Mouse (Mus musculus): Measurements from ENCODE around the gene Tmem151a. TPM values are rescaled to one million over a fixed set of nuclear protein-coding genes. Genes with fewer than 3 reads are reported as not detected.

Gene Tmem151a
- total RNA-seq (2014; rRNA removed) (22.6 and 37.0 TPM in 2 replicates), polyA plus RNA-seq (2015; fragmentation: Nextera tagmentation; extraction: Ambion mirVana) (40.6 and 46.2 TPM in 2 replicates)

DNA sequence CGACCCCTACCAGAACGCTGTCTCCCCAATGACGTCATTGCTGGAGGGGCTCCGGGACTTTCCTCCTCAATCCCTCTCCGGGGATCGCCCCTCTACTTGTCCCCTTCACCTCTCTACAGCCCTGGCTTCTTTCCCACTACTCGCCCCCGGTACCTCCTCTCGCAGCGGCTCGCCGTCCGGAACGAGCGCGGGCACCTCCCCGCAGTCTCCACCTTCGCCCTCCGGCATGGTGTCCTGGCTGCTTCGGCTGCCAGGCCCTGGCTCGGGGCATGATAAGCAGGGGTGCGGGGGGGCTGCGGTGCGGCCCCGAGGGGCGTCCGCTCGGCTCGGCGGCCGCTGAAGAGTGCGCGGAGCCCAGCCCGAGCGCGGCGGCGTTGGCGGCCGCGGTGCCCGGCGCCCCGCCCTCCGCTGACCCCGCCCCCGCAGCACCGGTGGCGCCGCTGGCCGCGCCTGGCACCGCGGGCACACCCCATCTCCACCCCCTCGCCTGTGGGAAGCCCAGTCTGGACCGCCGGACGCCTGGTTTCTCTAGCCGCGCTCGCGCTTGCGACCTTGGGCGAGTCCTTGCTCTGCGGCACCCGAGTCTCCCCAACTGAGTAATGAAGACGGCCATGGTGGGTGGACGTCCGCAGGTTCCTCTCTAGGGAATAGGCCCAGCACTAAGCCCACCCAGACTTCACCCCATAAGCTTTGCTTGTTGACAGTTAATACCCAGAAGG is at the start of gene Tmem151a:
Gene Tmem151a, minus strand, starts transcription at position 387 of the 719 bp plus-strand sequence.
- H3K4me3 ChIP-seq (ENCODE audit: low read depth, low read length) = peak within 1 kb of the TSS; percentile 72
- peak within 1 kb of the TSS; percentile 87 for H3K4me2 ChIP-seq (ENCODE audit: low read depth)
- under 1% methylated on average over 53 of the region's 69 CpGs for WGBS
- H3K9me3 ChIP-seq (ENCODE audit: low read length) = no peaks in the 10 kb centered on the region
- H3K9ac ChIP-seq = peak within 1 kb of the TSS; percentile 83
- no peak for DNase-seq
- peaks cover 10% of the 10 kb centered on the region for H3K4me1 ChIP-seq (ENCODE audit: insufficient read depth)
- peaks cover 22% of the 10 kb centered on the region for H3K27me3 ChIP-seq (ENCODE audit: insufficient read depth, low read length)
- 0 out of 2 replicates have a peak, but pooled peaks cover 19% of the 10 kb centered on the region for H3K36me3 ChIP-seq (ENCODE audit: insufficient read depth)
- no peak for TF ChIP-seq CTCF (IDR thresholded peaks at IDR 0.05; ENCODE audit: low read depth)
- peak within 1 kb of the TSS; percentile 62 for H3K27ac ChIP-seq (ENCODE audit: low read depth, low read length)
- ATAC-seq = no peak

DNA sequence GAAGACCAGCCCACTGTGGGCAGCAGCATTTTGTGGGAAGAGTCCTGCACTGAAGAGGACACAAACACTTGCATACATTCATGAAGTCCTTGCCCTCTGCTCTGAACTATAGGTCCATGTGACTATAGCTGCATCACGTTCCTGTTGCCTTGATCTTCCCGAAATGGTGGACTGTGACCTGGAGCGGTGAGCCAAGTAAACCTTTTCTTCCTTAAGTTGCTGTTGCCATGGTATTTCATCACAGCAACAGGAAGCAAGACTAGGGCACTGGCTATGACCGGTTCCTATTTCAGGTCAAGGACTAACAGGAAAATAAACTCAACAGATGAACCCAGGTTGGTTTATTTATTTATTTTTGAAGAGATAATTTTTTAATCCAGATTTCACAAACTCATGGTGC is 45.9 kb upstream of the Tmem151a start:
- no peak for ATAC-seq
- 72% methylated on average over 4 of the region's 4 CpGs for WGBS
- no peak for TF ChIP-seq CTCF (IDR thresholded peaks at IDR 0.05; ENCODE audit: low read depth)

DNA sequence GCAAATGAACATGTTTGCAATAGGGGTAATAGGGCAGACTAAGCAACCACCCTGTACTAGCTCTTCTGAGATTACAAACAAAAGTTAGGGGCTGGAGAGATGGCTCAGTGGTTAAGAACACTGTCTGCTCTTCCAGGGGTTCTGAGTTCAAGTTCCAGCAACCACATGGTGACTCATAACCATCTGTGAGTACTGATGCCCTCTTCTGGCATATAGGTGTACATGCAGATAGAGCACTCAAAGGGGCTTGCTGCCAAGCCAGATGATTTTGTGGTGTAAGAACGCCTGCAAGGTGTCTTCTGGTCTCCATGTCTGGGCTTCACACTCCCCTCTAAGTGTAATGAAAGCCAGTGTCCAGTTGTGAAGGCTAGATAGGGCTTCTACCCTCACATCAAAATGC is 44.4 kb upstream of the Tmem151a start:
- H3K27me3 ChIP-seq (ENCODE audit: insufficient read depth, low read length) = no peaks in the 10 kb centered on the region
- H3K4me2 ChIP-seq (ENCODE audit: low read depth) = no peak overlapping the region
- 40% methylated on average over 1 of the region's 1 CpGs for WGBS
- H3K9ac ChIP-seq = no peak overlapping the region
- H3K36me3 ChIP-seq (ENCODE audit: insufficient read depth) = peaks cover 19% of the 10 kb centered on the region
- no peaks in the 10 kb centered on the region for H3K4me1 ChIP-seq (ENCODE audit: insufficient read depth)
- ATAC-seq = no peak
- no peak overlapping the region for H3K4me3 ChIP-seq (ENCODE audit: low read depth, low read length)
- DNase-seq = no peak
- no peaks in the 10 kb centered on the region for H3K9me3 ChIP-seq (ENCODE audit: low read length)
- peak; percentile 60 for TF ChIP-seq CTCF (IDR thresholded peaks at IDR 0.05; ENCODE audit: low read depth)
- no peak overlapping the region for H3K27ac ChIP-seq (ENCODE audit: low read depth, low read length)

More for the DNA sequence above, 45.9 kb upstream of the Tmem151a start:
- Histone ChIP-seq H3K4me1 (ENCODE audit: insufficient read depth) (no peaks in the 10 kb centered on the region), H3K9me3 (ENCODE audit: low read length) (no peaks in the 10 kb centered on the region), H3K27ac (ENCODE audit: low read depth, low read length) (no peak overlapping the region), H3K9ac (no peak overlapping the region), H3K27me3 (ENCODE audit: insufficient read depth, low read length) (no peaks in the 10 kb centered on the region), H3K4me2 (ENCODE audit: low read depth) (no peak overlapping the region), H3K4me3 (ENCODE audit: low read depth, low read length) (no peak overlapping the region), H3K36me3 (ENCODE audit: insufficient read depth) (peaks cover 29% of the 10 kb centered on the region)
- no peak for DNase-seq

DNA sequence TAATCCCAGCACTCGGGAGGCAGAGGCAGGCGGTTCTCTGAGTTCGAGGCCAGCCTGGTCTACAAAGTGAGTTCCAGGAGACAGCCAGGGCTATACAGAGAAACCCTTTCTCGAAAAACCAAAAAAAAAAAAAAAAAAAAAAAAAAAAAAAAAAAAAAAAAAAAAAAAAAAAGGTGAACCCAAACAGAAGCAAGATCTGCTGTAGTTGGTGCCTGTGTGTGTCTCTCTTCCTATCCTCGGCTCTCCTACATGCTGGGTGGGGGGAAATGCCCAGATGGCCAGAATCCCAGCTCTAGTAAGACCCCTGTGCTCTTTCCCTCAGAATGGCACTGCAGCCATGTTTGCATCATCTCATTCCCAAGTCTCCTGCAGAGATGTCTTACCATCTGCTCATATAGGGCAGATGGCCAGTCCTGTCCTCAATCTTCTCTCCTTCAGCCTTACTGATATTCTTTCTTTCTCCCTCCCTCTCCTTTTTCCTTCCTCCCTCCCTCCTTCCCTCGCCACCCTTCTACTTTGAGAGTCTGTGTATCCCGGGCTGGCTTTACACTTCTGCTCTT is 38.8 kb upstream of the Tmem151a start:
- no peak for TF ChIP-seq CTCF (IDR thresholded peaks at IDR 0.05; ENCODE audit: low read depth)
- Histone ChIP-seq H3K36me3 (ENCODE audit: insufficient read depth) (no peaks in the 10 kb centered on the region), H3K9me3 (ENCODE audit: low read length) (no peaks in the 10 kb centered on the region), H3K27me3 (ENCODE audit: insufficient read depth, low read length) (no peaks in the 10 kb centered on the region), H3K4me2 (ENCODE audit: low read depth) (no peak overlapping the region), H3K27ac (ENCODE audit: low read depth, low read length) (no peak overlapping the region), H3K4me3 (ENCODE audit: low read depth, low read length) (no peak overlapping the region), H3K9ac (no peak overlapping the region), H3K4me1 (ENCODE audit: insufficient read depth) (no peaks in the 10 kb centered on the region)
- DNase-seq (no peak), ATAC-seq (peak; percentile 32; the same call in 1 of the 2 replicates)
- 69% methylated on average over 7 of the region's 7 CpGs for WGBS

DNA sequence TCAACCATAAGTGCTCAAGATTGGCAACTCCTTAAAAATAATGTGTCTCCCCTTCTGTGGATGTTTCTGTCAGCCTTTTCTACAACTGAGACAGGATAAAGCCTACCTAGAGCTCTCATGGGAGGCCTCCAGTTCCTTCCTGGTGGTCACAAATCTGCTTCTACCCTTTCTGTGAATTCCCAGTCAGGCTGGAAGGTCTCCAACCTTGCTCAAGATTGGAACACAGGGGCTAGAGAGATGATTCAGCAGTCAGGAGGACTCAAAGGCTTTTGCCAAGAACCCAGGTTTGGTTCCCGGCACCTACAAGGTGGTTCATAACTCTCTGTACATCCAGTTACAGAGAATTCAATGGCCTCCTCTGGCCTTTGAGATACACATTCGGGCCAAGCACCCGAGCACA is 37.9 kb upstream of the Tmem151a start:
- H3K27me3 ChIP-seq (ENCODE audit: insufficient read depth, low read length) = no peaks in the 10 kb centered on the region
- H3K27ac ChIP-seq (ENCODE audit: low read depth, low read length) = no peak overlapping the region
- no peaks in the 10 kb centered on the region; the same call in 1 of the 2 replicates for H3K4me1 ChIP-seq (ENCODE audit: insufficient read depth)
- no peak for TF ChIP-seq CTCF (IDR thresholded peaks at IDR 0.05; ENCODE audit: low read depth)
- WGBS = 82% methylated on average over 3 of the region's 3 CpGs
- H3K4me2 ChIP-seq (ENCODE audit: low read depth) = no peak overlapping the region
- H3K9ac ChIP-seq = no peak overlapping the region
- no peaks in the 10 kb centered on the region for H3K36me3 ChIP-seq (ENCODE audit: insufficient read depth)
- DNase-seq (no peak), ATAC-seq (no peak)
- H3K9me3 ChIP-seq (ENCODE audit: low read length) = no peaks in the 10 kb centered on the region
- H3K4me3 ChIP-seq (ENCODE audit: low read depth, low read length) = no peak overlapping the region

DNA sequence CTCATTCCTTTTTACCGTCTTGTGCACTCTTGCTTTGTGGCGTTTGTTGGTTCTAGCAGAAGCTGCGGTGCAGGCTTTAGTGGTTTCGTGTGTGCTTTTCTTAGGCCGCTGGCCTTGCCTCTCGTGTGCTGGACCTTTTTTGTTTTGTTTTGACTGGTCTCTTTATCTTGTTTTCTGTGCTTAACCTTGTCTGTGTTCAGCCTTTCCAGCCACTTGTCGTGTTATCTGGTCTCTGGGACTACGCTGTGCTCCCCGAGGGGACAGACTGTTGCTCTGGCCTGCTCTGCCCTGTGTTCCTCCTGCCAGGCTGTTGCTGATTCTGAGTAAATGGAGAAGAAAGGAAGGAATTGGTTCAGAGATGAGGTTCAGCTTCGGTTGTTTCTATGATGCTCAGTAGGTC is 37.2 kb upstream of the Tmem151a start:
- no peaks in the 10 kb centered on the region for H3K36me3 ChIP-seq (ENCODE audit: insufficient read depth)
- no peak overlapping the region for H3K27ac ChIP-seq (ENCODE audit: low read depth, low read length)
- H3K9ac ChIP-seq = no peak overlapping the region
- no peak for TF ChIP-seq CTCF (IDR thresholded peaks at IDR 0.05; ENCODE audit: low read depth)
- no peak overlapping the region for H3K4me3 ChIP-seq (ENCODE audit: low read depth, low read length)
- no peaks in the 10 kb centered on the region; the same call in 1 of the 2 replicates for H3K4me1 ChIP-seq (ENCODE audit: insufficient read depth)
- ATAC-seq (no peak), DNase-seq (no peak)
- H3K27me3 ChIP-seq (ENCODE audit: insufficient read depth, low read length) = no peaks in the 10 kb centered on the region
- no peaks in the 10 kb centered on the region for H3K9me3 ChIP-seq (ENCODE audit: low read length)
- 65% methylated on average over 10 of the region's 10 CpGs for WGBS
- no peak overlapping the region for H3K4me2 ChIP-seq (ENCODE audit: low read depth)

DNA sequence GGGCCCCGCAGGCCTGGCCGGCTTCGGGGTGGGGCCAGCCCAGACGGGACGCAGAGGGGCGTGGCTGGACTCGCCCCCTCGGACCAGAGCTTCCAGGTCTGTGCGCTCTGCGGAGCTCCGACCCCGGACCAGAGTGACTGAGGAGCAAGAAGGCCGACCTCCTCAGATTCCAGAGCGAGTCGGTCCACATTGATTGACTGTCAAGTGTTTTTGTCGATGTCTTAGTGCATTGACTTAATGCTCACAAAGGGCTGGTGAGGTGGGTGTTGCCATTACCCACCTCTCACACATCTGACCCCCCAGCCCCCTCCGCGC is 33.0 kb upstream of the Tmem151a start, which contains the start of gene Klc2:
Gene Klc2, minus strand, starts transcription at position 177 of the 315 bp plus-strand sequence.
- ATAC-seq = no peak
- WGBS = 2% methylated on average over 18 of the region's 18 CpGs

More for the DNA sequence above, 33.0 kb upstream of the Tmem151a start, which contains the start of gene Klc2:
- Histone ChIP-seq H3K9ac (peak within 1 kb of the TSS; percentile 88), H3K9me3 (ENCODE audit: low read length) (no peaks in the 10 kb centered on the region), H3K4me2 (ENCODE audit: low read depth) (peak within 1 kb of the TSS; percentile 86), H3K27ac (ENCODE audit: low read depth, low read length) (peak within 1 kb of the TSS; percentile 93), H3K4me1 (ENCODE audit: insufficient read depth) (peaks cover 7% of the 10 kb centered on the region), H3K4me3 (ENCODE audit: low read depth, low read length) (peak within 1 kb of the TSS; percentile 95), H3K27me3 (ENCODE audit: insufficient read depth, low read length) (no peaks in the 10 kb centered on the region), H3K36me3 (ENCODE audit: insufficient read depth) (peaks cover 8% of the 10 kb centered on the region; the same call in 1 of the 2 replicates)
- TF ChIP-seq CTCF (IDR thresholded peaks at IDR 0.05; ENCODE audit: low read depth) = no peak
- no peak for DNase-seq
